Mouse (Mus musculus): Measurements from ENCODE around the gene Nfatc2ip. TPM values are rescaled to one million over a fixed set of nuclear protein-coding genes. Genes with fewer than 3 reads are reported as not detected.

Nfatc2ip gene
- 5.5 and 6.0 TPM in 2 replicates for polyA plus RNA-seq (2012; ENCODE audit: low replicate concordance)

GRCm38 (mm10) chr7:126396298-126397119 lies at the start of gene Nfatc2ip:
Gene Nfatc2ip (minus strand): TSS chr7:126396737.

DNA sequence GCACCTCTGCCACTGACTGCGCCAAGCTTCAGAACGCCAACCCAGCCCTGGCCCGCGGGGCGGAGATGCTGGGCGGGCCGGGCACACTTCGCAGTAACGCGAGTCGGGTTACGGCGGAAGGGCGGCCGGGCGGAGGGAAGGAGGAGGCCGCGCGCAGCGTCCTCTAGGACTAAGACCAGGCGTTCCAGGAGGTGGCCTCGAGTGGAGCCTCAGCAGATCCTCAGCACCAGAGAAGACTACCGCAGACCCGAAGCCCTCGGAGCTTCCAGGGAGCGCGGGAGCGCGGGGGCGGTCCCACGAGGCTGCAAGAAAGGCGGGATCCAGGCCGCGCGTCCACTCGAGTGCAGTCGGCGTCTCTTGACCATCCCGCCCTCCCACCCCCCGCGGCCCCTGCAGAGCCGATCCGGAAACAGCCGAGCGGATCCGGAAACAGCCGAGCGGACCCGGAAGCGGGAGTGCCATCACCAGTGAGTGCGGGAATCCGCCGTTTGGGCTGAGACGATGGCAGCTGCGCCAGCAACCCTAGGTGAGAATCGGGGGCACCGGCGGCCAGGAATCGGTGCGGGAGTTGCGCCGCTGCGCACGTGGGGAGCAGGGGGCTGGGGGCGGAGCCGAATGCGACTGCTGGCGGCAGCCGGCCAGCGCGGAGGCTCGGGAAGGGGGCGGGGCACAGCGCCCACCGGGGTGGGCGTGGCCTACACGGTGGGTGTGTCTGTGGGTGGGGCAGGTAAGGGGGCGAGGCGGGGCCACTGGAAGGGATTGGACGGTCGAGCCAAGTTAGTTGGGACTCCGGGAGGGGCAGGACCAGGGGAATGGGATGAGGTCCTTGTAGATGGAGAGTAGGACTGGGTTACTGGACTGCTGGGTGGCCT lies 32.3 kb upstream of the Nfatc2ip start, which contains the start of gene Rabep2:
Rabep2 (plus strand) TSS at position 129 of the 872 bp plus-strand sequence.

GRCm38 (mm10) chr7:126414725-126415124 lies 18.2 kb upstream of the Nfatc2ip start, which contains the start of gene Cd19:
Gene Cd19 (minus strand): TSS chr7:126414889.

DNA sequence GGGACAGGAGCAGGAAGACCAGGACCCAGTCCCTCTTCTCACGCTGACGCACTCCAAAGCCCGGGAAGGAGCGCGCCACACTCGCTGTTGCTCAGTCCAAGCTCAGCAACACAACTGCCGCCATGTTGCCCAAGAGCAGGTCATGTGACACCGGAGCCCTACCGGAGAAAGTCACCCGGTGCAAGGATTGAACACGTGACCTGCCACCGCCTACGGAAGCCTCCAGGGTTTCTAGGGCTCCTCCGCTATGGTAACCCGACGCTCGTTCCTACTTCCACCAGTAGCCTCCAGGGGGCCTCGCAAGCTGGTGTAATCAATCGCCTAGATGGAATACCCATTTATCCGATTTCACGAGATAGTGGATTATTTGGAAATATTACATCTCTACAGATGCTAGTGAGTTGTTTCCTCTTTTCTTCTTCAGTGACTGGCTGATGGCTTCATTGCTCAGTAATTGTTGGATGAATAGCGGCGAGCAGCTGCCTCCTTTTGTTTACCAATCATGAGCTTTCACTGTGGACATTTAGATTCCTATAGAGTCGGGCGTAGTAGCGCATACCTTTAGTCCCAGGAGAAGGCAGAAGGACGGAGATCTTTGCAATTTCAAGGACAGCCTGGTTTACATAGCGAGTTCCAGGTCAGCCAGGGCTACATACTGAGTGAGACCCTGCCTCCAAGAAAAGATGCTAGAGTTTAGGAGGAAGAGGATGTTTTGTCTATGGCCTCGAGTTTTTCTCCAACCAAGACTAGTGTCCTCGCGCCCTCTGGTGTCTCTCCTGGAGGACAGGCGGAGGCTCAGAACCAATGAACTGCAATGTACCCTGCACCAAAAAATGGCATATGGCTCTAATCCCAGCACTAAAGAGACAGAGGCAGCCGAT lies 19.0 kb downstream of the Nfatc2ip start, which contains the start of gene Spns1:
Spns1 (minus strand) TSS at position 173 of the 881 bp plus-strand sequence.

GRCm38 (mm10) chr7:126369393-126369792 lies 27.1 kb downstream of the Nfatc2ip start, which contains the start of gene Lat:
Gene Lat (minus strand): TSS chr7:126369570.

Other genes starting within 250 kb of the Nfatc2ip start
- 124 and 231 TPM in 2 replicates for gene Xpo6, start 196.2 kb downstream of the Nfatc2ip start, polyA plus RNA-seq (2012; ENCODE audit: low replicate concordance)
- gene Sbk1, start 124.1 kb downstream of the Nfatc2ip start, polyA plus RNA-seq (2012; ENCODE audit: low replicate concordance), result 51.0 and 58.3 TPM in 2 replicates
- 15.7 and 32.8 TPM in 2 replicates for gene Lat, start 27.2 kb downstream of the Nfatc2ip start, polyA plus RNA-seq (2012; ENCODE audit: low replicate concordance)
- gene Spns1, start 19.3 kb downstream of the Nfatc2ip start, polyA plus RNA-seq (2012; ENCODE audit: low replicate concordance), result 107 and 109 TPM in 2 replicates
- gene Cd19, start 18.2 kb upstream of the Nfatc2ip start, polyA plus RNA-seq (2012; ENCODE audit: low replicate concordance), result 15.0 and 38.2 TPM in 2 replicates
- gene Rabep2, start 32.0 kb upstream of the Nfatc2ip start, polyA plus RNA-seq (2012; ENCODE audit: low replicate concordance), result 58.1 and 79.3 TPM in 2 replicates
- gene Atp2a1, start 66.4 kb upstream of the Nfatc2ip start, polyA plus RNA-seq (2012; ENCODE audit: low replicate concordance), result 0.27 and 0.34 TPM in 2 replicates
- 56.4 and 77.6 TPM in 2 replicates for gene Sh2b1, start 78.7 kb upstream of the Nfatc2ip start, polyA plus RNA-seq (2012; ENCODE audit: low replicate concordance)
- gene Tufm, start 90.6 kb upstream of the Nfatc2ip start, polyA plus RNA-seq (2012; ENCODE audit: low replicate concordance), result 19.5 and 71.4 TPM in 2 replicates
- gene Atxn2l, start 106.7 kb upstream of the Nfatc2ip start, polyA plus RNA-seq (2012; ENCODE audit: low replicate concordance), result 1,237 and 1,711 TPM in 2 replicates
- gene Eif3c, start 169.7 kb upstream of the Nfatc2ip start, polyA plus RNA-seq (2012; ENCODE audit: low replicate concordance), result 46.8 and 71.7 TPM in 2 replicates
- gene Apobr, start 188.2 kb upstream of the Nfatc2ip start, polyA plus RNA-seq (2012; ENCODE audit: low replicate concordance), result 13.9 and 17.3 TPM in 2 replicates
- 6.0 and 18.7 TPM in 2 replicates for gene Cln3, start 189.1 kb upstream of the Nfatc2ip start, polyA plus RNA-seq (2012; ENCODE audit: low replicate concordance)
- gene Il27, start 198.2 kb upstream of the Nfatc2ip start, polyA plus RNA-seq (2012; ENCODE audit: low replicate concordance), result 0.47 and 2.1 TPM in 2 replicates
- gene Nupr1, start 234.1 kb upstream of the Nfatc2ip start, polyA plus RNA-seq (2012; ENCODE audit: low replicate concordance), result 5.4 and 6.2 TPM in 2 replicates

All from leukemia stem cell, adult 10-12 weeks (primary cell).